Mouse (Mus musculus): ENCODE results near the gene Abhd8.

DNA sequence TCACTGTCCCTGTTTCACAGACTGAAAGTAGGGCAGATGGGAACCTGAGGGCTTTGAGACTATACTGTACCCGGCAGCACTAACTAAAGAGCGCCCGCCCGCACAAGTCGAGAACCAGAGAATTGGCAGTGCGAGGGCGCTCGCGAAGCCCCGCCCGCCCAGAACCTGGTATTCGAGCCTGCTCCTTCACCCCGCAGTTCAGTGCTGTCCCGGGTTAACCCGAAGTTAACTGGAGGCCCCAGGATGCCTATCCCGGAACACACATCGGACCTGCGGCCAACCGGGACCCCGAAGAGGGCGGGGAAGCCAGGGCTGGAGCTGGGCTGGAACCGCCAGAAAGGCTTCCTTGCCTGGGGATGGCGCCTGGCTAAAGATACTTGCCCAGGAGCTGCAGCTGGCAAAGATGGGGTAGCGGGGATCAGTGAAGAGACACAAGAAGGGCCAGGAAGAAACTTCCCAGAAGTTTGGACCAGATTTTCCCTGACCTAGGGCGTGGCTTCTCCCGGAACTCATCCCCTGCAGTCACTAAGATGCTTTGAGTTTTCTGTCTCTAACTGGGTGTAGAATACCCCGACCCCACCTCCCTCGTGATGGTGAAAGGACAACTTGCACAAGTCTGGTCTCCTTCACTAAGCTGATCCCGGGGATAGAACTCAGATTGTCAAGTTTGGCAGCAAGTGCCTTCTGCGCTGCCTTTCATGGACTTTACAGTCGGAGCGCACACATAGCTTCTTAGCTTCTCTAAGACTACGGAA, 24.4 kb upstream of the Abhd8 start, which contains the start of gene Gtpbp3:
- no peak for TF ChIP-seq CTCF (IDR thresholded peaks at IDR 0.05; ENCODE audit: low read depth, low read length)
- TF ChIP-seq TAL1 (conservative IDR thresholded peaks at IDR 0.05; ENCODE audit: low read depth, low read length): no peak
- TF ChIP-seq GATA2 (IDR thresholded peaks at IDR 0.05; ENCODE audit: borderline replicate concordance, low read depth, low read length): no peak
- no peak for TF ChIP-seq GATA1 (IDR thresholded peaks at IDR 0.05; ENCODE audit: borderline replicate concordance, low read length)

Measured in G1E (cell line).